Mouse (Mus musculus): ENCODE results near the gene 2510009E07Rik. TPM values are rescaled to one million over a fixed set of nuclear protein-coding genes. Genes with fewer than 3 reads are reported as not detected.

The 2510009E07Rik gene
- total RNA-seq (2022) = 10 to 100 TPM; 19.6 to 26.0 (median 22.7) TPM

GRCm38 (mm10) chr16:21694463-21695241 is at the start of gene 2510009E07Rik:
2510009E07Rik (minus strand) TSS chr16:21694665.
- peak; percentile 87 for DNase-seq

DNA sequence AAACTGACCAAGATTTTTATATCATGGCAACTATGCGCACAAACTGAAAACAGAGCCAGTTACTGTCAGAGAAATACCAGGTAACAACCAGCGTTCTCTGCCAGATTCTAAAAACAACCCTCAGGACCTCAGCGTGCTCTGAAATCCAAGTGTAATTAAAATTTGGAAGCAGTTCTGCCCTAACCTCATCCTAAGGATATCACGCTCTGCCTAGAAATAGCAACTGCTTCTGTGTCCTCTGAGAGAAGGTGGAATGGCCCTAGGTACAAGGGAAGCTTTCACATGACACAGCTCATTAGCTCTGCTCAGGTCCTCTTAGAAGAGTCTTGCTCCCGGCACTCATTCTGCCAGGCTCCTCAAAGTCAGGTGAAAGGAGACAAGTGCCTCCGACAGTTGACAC is 48.9 kb upstream of the 2510009E07Rik start:
- no peak for DNase-seq

GRCm38 (mm10) chr16:21742898-21743297 is 48.4 kb upstream of the 2510009E07Rik start:
- DNase-seq = no peak

DNA sequence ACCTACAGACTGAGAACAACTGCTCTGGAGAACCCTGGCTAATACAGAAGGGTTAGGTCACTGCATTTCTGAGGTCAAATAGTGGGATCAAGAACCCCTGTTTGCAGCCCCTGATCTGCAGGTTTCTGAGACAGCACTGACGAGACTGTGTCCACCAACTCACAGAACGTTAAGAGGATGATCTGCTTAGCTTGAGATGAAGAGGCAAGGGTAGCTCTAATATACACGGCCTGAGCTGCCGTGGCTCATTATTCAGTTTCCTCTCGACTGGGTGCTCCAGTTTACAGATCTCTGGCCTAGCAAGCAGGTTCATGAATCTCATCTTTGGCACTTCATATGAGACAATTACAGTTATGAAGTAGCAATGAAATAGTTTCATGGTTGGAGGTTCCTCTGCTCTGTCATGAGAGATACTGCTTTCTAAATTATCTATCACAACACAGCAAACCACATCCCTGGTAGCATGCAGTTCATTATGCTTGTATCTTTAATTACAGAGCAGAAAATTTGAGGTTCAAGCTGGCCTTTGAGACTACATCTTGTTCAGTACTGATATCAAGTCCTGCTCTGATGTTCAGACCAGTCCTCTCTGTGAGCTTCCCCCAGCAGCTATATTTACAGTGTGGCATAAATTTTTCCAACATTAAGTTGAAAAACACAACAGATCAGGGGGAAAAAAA is 47.9 kb upstream of the 2510009E07Rik start:
- DNase-seq = no peak

GRCm38 (mm10) chr16:21741542-21741941 is 47.1 kb upstream of the 2510009E07Rik start:
- no peak for DNase-seq

- DNase-seq = no peak
Observed at GRCm38 (mm10) chr16:21735638-21736037, 41.2 kb upstream of the 2510009E07Rik start.

DNA sequence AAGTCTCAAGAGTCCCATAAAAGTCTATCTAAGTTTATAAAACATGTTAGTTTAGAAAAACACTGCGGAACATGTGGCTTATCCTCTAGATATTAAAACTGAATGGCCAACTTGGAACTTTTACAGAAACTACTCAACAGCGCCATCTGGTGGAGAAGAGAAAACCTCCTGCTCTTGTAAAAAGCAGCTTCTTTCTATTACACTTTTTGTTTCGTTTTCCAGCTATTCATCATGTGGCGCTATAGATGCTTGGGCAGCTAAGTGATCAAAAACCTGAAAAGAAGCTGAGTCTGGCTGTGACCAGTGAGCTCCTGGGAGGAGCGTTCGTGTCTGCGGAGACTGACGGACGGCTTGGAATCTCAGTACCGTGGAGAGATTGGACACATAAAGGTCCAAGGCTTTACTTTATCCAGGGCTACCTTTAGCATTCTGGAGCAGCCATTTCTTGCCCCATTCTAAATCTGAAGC is 33.5 kb upstream of the 2510009E07Rik start:
- peak; percentile 52 for DNase-seq

DNA sequence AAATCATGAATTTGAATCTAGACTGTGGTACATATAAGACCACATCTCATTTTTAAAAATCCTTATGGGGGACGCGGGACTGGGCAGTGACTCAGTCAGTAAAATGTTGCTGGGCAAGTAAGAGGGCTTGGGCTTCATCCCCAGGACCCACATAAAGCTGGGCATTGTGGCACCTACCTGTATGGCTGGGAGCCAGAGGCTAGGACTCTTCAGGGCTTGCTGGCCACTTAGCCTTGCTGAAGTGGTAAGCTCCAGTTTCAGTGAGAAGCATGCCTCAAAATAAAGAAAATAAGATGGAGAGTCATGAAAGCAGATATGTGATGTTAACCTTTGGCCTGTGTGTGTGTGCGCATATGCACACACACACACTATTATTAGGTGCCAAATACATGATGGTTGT is 33.0 kb upstream of the 2510009E07Rik start:
- DNase-seq = no peak

GRCm38 (mm10) chr16:21724261-21724660 is 29.8 kb upstream of the 2510009E07Rik start:
- DNase-seq = no peak

DNA sequence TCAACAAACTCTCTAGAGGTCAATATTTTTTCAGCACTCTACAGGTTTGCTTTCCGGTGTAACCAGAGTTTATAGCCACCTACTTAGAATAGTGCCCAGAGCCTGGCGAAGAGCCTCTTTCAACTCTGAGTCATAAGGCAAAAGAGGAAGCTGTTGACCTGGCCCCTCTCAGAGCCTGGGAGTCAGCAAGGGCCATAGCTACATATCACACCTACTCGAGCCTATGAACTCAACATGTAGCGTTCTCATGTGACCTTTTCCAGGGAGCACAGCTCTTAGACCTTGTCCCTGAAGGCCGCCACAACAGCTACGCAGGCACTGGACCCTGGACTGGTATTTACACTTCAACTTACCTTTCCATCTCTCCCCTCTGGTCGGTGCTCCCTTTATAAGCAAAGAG is 25.3 kb upstream of the 2510009E07Rik start:
- DNase-seq = no peak

DNA sequence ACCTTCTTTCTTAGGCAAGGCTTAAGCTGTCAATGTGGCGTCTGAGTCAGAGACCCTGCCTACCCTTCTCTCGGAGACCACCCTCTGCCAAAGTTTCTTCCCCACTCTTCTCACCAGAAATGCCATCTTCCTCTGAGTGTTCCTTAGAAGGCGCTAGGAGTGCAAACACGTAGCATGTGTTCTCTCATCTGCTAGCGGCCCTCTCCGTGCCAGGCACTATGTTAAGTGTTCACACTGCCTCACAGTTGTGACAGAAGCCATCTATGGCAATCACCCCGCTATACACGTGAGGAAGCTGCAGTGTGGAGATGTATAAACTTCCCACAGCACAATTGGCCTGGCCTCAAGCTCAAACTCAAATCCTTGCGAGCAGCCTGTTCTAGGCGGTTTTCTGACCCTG is 20.1 kb upstream of the 2510009E07Rik start:
- DNase-seq = no peak

DNA sequence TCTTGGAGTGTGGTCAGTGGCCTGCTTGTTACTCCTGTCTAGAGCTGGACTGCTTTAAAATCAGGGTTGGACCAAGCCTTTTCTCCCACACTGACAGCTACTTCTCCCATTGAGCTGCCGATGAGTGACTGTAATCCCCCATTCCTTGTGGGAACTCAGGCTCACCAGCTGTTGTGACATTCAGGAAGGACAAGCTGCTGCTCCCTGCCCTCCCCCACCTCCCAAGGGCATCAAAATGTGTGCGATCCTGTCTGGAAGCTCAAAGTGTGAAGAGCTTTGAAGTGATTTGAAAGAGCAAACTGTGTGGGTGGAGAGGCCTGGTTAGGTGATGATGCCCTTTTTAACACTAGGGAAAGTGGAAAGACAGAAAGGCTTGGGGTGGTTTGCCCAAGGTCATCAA is 15.9 kb upstream of the 2510009E07Rik start:
- DNase-seq = no peak

DNA sequence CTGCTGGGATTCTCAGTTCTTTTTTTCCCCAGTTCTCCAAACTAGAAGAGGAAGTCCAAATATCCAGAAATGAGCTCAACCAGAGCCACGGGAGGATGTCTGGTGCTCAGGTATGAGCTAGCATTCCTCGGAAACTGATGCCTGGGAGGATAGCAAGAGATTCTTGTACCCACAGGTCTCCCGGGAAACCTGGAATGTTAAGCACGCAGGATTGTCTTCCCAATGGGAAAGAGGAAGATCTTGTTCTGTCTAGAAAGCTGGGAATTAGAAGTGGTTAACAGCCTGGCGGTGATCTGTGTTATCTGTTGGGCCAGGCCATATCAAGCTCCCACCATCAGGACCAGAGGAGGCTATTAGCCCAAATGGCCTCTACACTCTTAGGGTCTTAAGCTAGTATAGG is 10.2 kb upstream of the 2510009E07Rik start:
- no peak for DNase-seq

- DNase-seq = no peak
Observed at GRCm38 (mm10) chr16:21702314-21702690, 7.8 kb upstream of the 2510009E07Rik start.

- DNase-seq = no peak
Observed at GRCm38 (mm10) chr16:21701611-21702313, 7.3 kb upstream of the 2510009E07Rik start.

DNA sequence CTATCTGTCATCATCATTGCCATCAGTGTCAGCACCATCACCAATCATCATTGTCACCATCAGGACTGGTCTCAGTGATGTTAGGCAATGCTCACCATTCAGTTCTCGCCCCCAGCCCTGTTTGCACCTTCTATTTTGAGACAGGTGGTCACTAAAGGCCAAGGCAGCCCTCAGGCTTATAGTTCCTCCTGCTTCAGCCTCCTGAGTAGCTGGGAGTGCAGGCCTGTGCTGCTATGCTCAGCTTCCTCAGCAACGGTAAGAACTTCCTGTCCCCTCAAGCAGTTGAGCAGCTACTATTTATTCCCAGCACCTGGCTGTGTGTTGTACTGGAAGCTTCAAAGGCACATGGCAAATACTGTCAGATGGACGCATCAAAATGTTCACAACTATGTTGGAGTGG is 3.7 kb upstream of the 2510009E07Rik start:
- DNase-seq = no peak

- DNase-seq = no peak
Observed at GRCm38 (mm10) chr16:21696946-21697345, 2.5 kb upstream of the 2510009E07Rik start.

GRCm38 (mm10) chr16:21695242-21695578 is 745 bp upstream of the 2510009E07Rik start:
- no peak for DNase-seq

GRCm38 (mm10) chr16:21693981-21694462 is 443 bp downstream of the 2510009E07Rik start:
- peak; percentile 42 for DNase-seq

DNA sequence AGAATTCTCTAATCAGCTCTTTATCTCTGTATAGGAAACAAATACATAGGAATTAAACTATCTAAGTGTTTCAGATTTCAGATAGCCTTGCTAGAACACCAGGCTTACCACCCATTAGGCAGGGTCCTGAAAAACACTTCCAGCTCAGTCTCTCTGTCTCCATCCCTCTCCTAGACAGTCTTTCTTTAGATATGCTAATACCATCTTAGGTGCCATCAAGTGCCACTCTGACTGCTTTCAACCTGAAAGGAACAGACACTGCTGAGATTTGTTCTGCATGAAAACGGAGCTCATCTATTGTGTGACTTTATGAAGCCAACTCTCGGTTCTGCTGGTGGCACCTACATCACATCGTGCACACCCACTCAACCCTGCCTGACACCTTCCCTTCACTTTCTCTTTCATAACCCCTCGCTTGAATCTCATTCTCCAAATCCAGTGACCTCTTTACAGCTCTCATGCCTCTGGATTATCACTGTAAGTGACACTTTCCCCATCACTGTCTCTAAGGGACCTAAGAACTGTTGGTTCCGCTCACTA is 4.2 kb downstream of the 2510009E07Rik start:
- DNase-seq = no peak

DNA sequence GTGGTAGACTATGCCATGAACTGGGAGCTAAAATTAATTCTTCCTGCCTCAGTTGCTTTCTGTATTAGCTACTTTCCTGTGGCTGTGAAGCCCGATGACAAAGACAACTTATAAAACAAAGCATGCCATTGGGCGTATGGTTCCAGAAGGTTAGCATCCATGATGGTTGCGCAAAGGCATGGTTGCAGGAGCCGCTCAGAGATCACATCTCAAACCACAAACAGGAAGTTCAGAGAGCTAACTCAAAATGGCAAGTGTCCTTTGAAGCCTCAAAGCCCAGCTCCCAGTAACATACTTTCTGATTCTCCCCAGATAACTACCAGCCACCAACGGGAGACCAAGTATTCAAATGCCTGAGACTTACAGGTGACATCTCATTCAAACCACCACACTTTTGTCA is 5.3 kb downstream of the 2510009E07Rik start:
- no peak for DNase-seq

GRCm38 (mm10) chr16:21687406-21687805 is 7.1 kb downstream of the 2510009E07Rik start:
- no peak for DNase-seq

- DNase-seq = no peak
Observed at GRCm38 (mm10) chr16:21676791-21677190, 17.7 kb downstream of the 2510009E07Rik start.
